Mouse (Mus musculus) gastrocnemius, postnatal 4 days (tissue): Measurements from ENCODE around the gene Scrt2. TPM values are rescaled to one million over a fixed set of nuclear protein-coding genes. Genes with fewer than 3 reads are reported as not detected.
"Not testable (repeated sequence)": the region's sequence is repeated elsewhere in the genome, so short reads cannot be mapped to it uniquely, and the experiment has no call there.

Source experiments
- DNase-seq, 2 experiments: peaks; one replicate each; pipeline ENCODE4 v3.0.0; 2021 to 2022; ENCODE audit warnings: low spot score in 2 of 2, mixed read lengths in 2 of 2
- long read RNA-seq, 2 experiments: library from polyadenylated mRNA; stranded (forward); transcript quantifications; one replicate each; pipeline ENCODE4 v2.0.0; 2021
- total RNA-seq, 2 experiments: library from RNA; stranded (reverse); gene quantifications; 2 replicates each; pipeline ENCODE4 v1.2.3; 2021

Scrt2 gene
- not detected for total RNA-seq
- long read RNA-seq, experiment 1, result 0 reads
- long read RNA-seq, experiment 2, result 0 reads

GRCm38 (mm10) chr2:152080685-152081541 lies at the start of gene Scrt2:
Gene Scrt2, plus strand, starts transcription at chr2:152081529.
- no peak for DNase-seq

- DNase-seq, result no peak
These were observed 41.2 kb upstream of the Scrt2 start for GRCm38 (mm10) chr2:152040101-152040500.

GRCm38 (mm10) chr2:152047116-152048002 lies 34.0 kb upstream of the Scrt2 start:
- DNase-seq, result no peak

GRCm38 (mm10) chr2:152048003-152048980 lies 33.0 kb upstream of the Scrt2 start:
- no peak for DNase-seq

- DNase-seq, result no peak
These were observed 32.3 kb upstream of the Scrt2 start for GRCm38 (mm10) chr2:152048981-152049441.

GRCm38 (mm10) chr2:152049611-152050270 lies 31.6 kb upstream of the Scrt2 start:
- DNase-seq, result no peak

- DNase-seq, result no peak
These were observed 31.0 kb upstream of the Scrt2 start for GRCm38 (mm10) chr2:152050316-152050715.

- DNase-seq, result no peak
These were observed 29.3 kb upstream of the Scrt2 start for GRCm38 (mm10) chr2:152051985-152052384.

GRCm38 (mm10) chr2:152055406-152055805 lies 25.9 kb upstream of the Scrt2 start:
- DNase-seq, result no peak

GRCm38 (mm10) chr2:152056368-152057251 lies 24.7 kb upstream of the Scrt2 start:
- no peak for DNase-seq

GRCm38 (mm10) chr2:152057252-152057563 lies 24.1 kb upstream of the Scrt2 start:
- no peak for DNase-seq

- not testable (repeated sequence) for DNase-seq
These were observed 18.5 kb upstream of the Scrt2 start for GRCm38 (mm10) chr2:152062817-152063216.

GRCm38 (mm10) chr2:152068660-152069433 lies 12.5 kb upstream of the Scrt2 start:
- no peak for DNase-seq

- no peak for DNase-seq
These were observed 11.9 kb upstream of the Scrt2 start for GRCm38 (mm10) chr2:152069434-152069786.

- no peak for DNase-seq
These were observed 11.4 kb upstream of the Scrt2 start for GRCm38 (mm10) chr2:152069941-152070340.

GRCm38 (mm10) chr2:152074521-152074920 lies 6.8 kb upstream of the Scrt2 start:
- no peak for DNase-seq

GRCm38 (mm10) chr2:152075294-152075889 lies 5.9 kb upstream of the Scrt2 start:
- no peak for DNase-seq

GRCm38 (mm10) chr2:152077337-152077736 lies 4.0 kb upstream of the Scrt2 start:
- DNase-seq, result no peak
